Mouse (Mus musculus) stomach, postnatal 0 days (tissue): ENCODE results near the gene Paqr7. TPM values are rescaled to one million over a fixed set of nuclear protein-coding genes. Genes with fewer than 3 reads are reported as not detected.

Experiments
- ATAC-seq: fragments of 200-750 bp; cut with Nextera tagmentation; 2 replicates; pipeline ENCODE4 v1.8.0; 2017; ENCODE audit not compliant: low FRiP score, low TSS enrichment
- DNase-seq: peaks from one replicate; pipeline ENCODE4 v3.0.0-alpha.2; 2016; ENCODE audit warnings: low spot score
- H3K27ac ChIP-seq: fragments of 300-500 bp; sonication (generic); replicated peaks from 2 replicates; pipeline ENCODE4 v1.5.1; 2014; ENCODE audit warnings: mild to moderate bottlenecking, control low read depth
- H3K27me3 ChIP-seq: fragments of 300-500 bp; sonication (generic); 2 replicates; pipeline ENCODE4 v1.6.1; 2014; ENCODE audit warnings: low read length; ENCODE audit not compliant: control insufficient read depth, insufficient read depth
- H3K36me3 ChIP-seq: fragments of 300-500 bp; sonication (generic); 2 replicates; pipeline ENCODE4 v1.6.1; 2014; ENCODE audit warnings: low read length, mixed read lengths; ENCODE audit not compliant: control insufficient read depth, insufficient read depth
- H3K4me1 ChIP-seq: fragments of 300-500 bp; sonication (generic); replicated peaks from 2 replicates; pipeline ENCODE4 v1.6.1; 2014; ENCODE audit warnings: antibody characterized with exemption; ENCODE audit not compliant: control insufficient read depth, insufficient read depth
- H3K4me2 ChIP-seq: fragments of 300-500 bp; sonication (generic); replicated peaks from 2 replicates; pipeline ENCODE4 v1.6.1; 2014; ENCODE audit warnings: low read depth, mild to moderate bottlenecking, control low read depth, moderate library complexity
- H3K4me3 ChIP-seq: fragments of 300-500 bp; sonication (generic); 2 replicates; pipeline ENCODE4 v1.5.1; 2014; ENCODE audit warnings: low read depth, low read length, control low read depth
- H3K9ac ChIP-seq: fragments of 300-500 bp; sonication (generic); 2 replicates; pipeline ENCODE4 v1.6.1; 2014; ENCODE audit warnings: mild to moderate bottlenecking, low read length, control low read depth, mixed read lengths
- H3K9me3 ChIP-seq: fragments of 300-500 bp; sonication (generic); 2 replicates; pipeline ENCODE4 v1.6.1; 2016; ENCODE audit warnings: low read length; ENCODE audit not compliant: control insufficient read depth
- CTCF ChIP-seq: IDR thresholded peaks from 2 replicates; pipeline ENCODE4 v1.5.1; 2016; ENCODE audit warnings: antibody characterized with exemption, low read depth, mild to moderate bottlenecking, moderate library complexity
- EP300 ChIP-seq: optimal IDR thresholded peaks from 2 replicates; pipeline ENCODE3; 2016; ENCODE audit warnings: antibody characterized with exemption
- WGBS: fragments of 180-500 bp; shearing (Covaris S2); extraction: QIAGEN DNeasy Blood & Tissue Kit; methylation state at CpG from one replicate; pipeline ENCODE4 v1.1.7; 2014; 5-methylcytosine and 5-hydroxymethylcytosine counted together
- polyA plus RNA-seq: library from polyadenylated mRNA; unstranded; fragments of >200 nt; fragmentation: Nextera tagmentation; extraction: Ambion mirVana; gene quantifications from 2 replicates; pipeline ENCODE4 v1.2.1, GENCODE M21; 2015

Gene Paqr7
- polyA plus RNA-seq, 1 experiment from 2014 or later: 51.8 TPM

DNA sequence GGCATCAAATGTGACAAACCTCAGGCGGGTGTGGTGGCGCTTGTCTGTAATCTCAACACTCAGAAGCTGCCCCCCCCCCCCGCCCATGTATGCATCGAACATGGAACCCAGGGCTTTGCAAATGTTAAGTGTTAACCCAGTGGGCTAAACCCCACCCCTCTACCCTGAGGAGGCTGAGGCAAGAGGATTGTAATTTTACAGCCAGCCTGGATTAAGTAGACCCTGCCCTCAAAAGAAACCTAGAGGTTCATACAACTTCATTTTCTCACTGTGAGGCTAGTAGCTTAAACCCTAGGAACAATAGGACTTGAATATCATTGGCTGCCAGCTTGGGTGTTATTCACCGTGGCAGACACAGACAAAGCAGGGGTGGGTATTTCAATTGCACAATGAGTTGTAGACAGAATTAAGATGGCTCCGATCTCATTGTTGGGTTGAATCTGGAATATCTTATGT is 27.1 kb upstream of the Paqr7 start:
- 8% methylated on average over 6 of the region's 6 CpGs for WGBS
- H3K4me1 ChIP-seq: no peaks in the 10 kb centered on the region
- H3K9me3 ChIP-seq: no peaks in the 10 kb centered on the region
- DNase-seq (peak; percentile 35), ATAC-seq (no peak)
- H3K9ac ChIP-seq: peak overlapping the region; percentile 38; the same call in 1 of the 2 replicates
- peaks cover 7% of the 10 kb centered on the region for H3K36me3 ChIP-seq
- no peaks in the 10 kb centered on the region for H3K27me3 ChIP-seq
- H3K27ac ChIP-seq: 0 out of 2 replicates have a peak overlapping the region, but pooled peaks have one; percentile 30
- peak overlapping the region; percentile 98 for H3K4me2 ChIP-seq
- H3K4me3 ChIP-seq: peak overlapping the region; percentile 80
- TF ChIP-seq EP300 (no peak), CTCF (no peak)

- Histone ChIP-seq H3K4me1 (no peaks in the 10 kb centered on the region), H3K4me2 (no peak overlapping the region), H3K27ac (no peak overlapping the region), H3K27me3 (no peaks in the 10 kb centered on the region), H3K9ac (no peak overlapping the region), H3K4me3 (no peak overlapping the region), H3K36me3 (peaks cover 9% of the 10 kb centered on the region), H3K9me3 (no peaks in the 10 kb centered on the region)
- TF ChIP-seq CTCF (no peak), EP300 (no peak)
- ATAC-seq (no peak), DNase-seq (no peak)
- 53% methylated on average over 3 of the region's 3 CpGs for WGBS
These were observed 26.5 kb upstream of the Paqr7 start for GRCm38 (mm10) chr4:134469985-134470384.

DNA sequence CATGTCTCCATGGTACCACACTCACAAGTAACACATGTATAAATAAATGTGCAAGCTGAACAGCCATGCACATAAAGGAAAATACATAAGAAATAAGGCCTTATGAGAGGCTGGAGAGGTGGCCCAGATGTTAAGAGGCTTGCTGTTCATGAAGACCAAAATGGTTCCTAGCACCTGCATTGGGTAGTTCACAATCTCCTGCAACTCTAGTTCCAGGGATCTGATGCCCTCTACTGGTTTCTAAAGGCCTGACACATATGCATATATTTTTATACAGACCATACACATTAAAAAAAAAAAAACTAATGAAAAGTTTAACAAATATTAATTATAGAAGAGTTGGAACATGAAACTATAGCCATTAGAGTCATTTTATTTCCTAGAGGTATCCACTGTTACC is 25.0 kb upstream of the Paqr7 start:
- H3K9me3 ChIP-seq: no peaks in the 10 kb centered on the region
- H3K4me1 ChIP-seq: no peaks in the 10 kb centered on the region
- TF ChIP-seq CTCF (peak; percentile 58), EP300 (no peak)
- DNase-seq (no peak), ATAC-seq (no peak)
- H3K27ac ChIP-seq: no peak overlapping the region
- peaks cover 12% of the 10 kb centered on the region for H3K36me3 ChIP-seq
- H3K4me2 ChIP-seq: no peak overlapping the region
- H3K4me3 ChIP-seq: no peak overlapping the region
- no peak overlapping the region for H3K9ac ChIP-seq
- H3K27me3 ChIP-seq: no peaks in the 10 kb centered on the region

- Histone ChIP-seq H3K9me3 (no peaks in the 10 kb centered on the region), H3K4me2 (no peak overlapping the region), H3K9ac (no peak overlapping the region), H3K4me3 (no peak overlapping the region), H3K27ac (no peak overlapping the region), H3K36me3 (peaks cover 12% of the 10 kb centered on the region), H3K4me1 (no peaks in the 10 kb centered on the region), H3K27me3 (no peaks in the 10 kb centered on the region)
- DNase-seq (no peak), ATAC-seq (no peak)
- TF ChIP-seq CTCF (no peak), EP300 (no peak)
- 85% methylated on average over 4 of the region's 4 CpGs for WGBS
These were observed 22.7 kb upstream of the Paqr7 start for GRCm38 (mm10) chr4:134473764-134474163.

DNA sequence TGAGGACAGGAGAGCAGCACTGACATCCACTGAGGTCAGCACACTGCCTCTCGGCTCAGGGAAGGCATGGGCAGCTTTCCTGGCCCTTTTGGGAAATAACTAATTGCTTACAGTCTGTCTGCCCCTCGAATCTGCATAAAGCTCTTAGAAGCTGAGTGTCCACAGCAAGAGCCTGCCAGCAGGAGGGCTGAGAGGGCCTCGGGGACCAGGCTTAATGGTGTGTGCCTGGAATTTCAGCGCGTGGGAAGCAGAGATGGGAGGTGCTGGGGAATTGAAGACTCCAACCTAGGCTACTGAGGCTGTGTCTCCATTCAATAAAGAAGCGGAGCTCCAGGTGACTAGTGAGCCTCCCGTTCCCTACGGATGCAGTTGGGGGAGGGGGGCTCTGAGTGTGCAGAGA is 22.3 kb upstream of the Paqr7 start:
- no peaks in the 10 kb centered on the region for H3K27me3 ChIP-seq
- no peak for DNase-seq
- H3K4me1 ChIP-seq: no peaks in the 10 kb centered on the region
- no peaks in the 10 kb centered on the region for H3K9me3 ChIP-seq
- TF ChIP-seq CTCF: no peak
- no peak overlapping the region for H3K27ac ChIP-seq
- no peak overlapping the region for H3K4me3 ChIP-seq
- no peak overlapping the region for H3K9ac ChIP-seq
- ATAC-seq: no peak
- no peak overlapping the region for H3K4me2 ChIP-seq
- 81% methylated on average over 8 of the region's 8 CpGs for WGBS
- H3K36me3 ChIP-seq: peaks cover 12% of the 10 kb centered on the region

GRCm38 (mm10) chr4:134476899-134477298 is 19.6 kb upstream of the Paqr7 start:
- H3K9ac ChIP-seq: no peak overlapping the region
- H3K27ac ChIP-seq: no peak overlapping the region
- H3K9me3 ChIP-seq: no peaks in the 10 kb centered on the region
- no peaks in the 10 kb centered on the region for H3K4me1 ChIP-seq
- peaks cover 12% of the 10 kb centered on the region for H3K36me3 ChIP-seq
- no peak for ATAC-seq
- no peak for DNase-seq
- H3K4me3 ChIP-seq: no peak overlapping the region
- no peaks in the 10 kb centered on the region for H3K27me3 ChIP-seq
- TF ChIP-seq EP300 (no peak), CTCF (no peak)
- 81% methylated on average over 8 of the region's 8 CpGs for WGBS
- no peak overlapping the region for H3K4me2 ChIP-seq
